Mouse (Mus musculus) E14TG2a.4 (cell line): ENCODE results near the gene Ndufb5.

Source experiments
- CTCF ChIP-seq: conservative IDR thresholded peaks from 2 replicates; pipeline ENCODE4 v1.5.1; 2014; ENCODE audit warnings: low read length
- NANOG ChIP-seq: IDR thresholded peaks from 2 replicates; pipeline ENCODE4 v1.6.1; 2014; ENCODE audit warnings: borderline replicate concordance, low read length, mixed read lengths

GRCm38 (mm10) chr3:32745001-32745400 is 8.2 kb downstream of the Ndufb5 start:
- TF ChIP-seq CTCF (no peak), NANOG (no peak)
